Mouse (Mus musculus) frontal cortex, postnatal 25 days (tissue): ENCODE measurements around the gene Lrrc74b.
"Not testable (repeated sequence)": the region's sequence is repeated elsewhere in the genome, so short reads cannot be mapped to it uniquely, and the experiment has no call there.

Experiments used
- DNase-seq, 2 experiments: peaks; one replicate each; pipeline ENCODE4 v3.0.0; 2022; ENCODE audit warnings: low spot score in 2 of 2

Lrrc74b gene

GRCm38 (mm10) chr16:17561128-17561750 lies at the start of gene Lrrc74b:
Gene Lrrc74b, minus strand, starts transcription at chr16:17561247.
- no peak for DNase-seq

- no peak for DNase-seq
These were observed 44.6 kb upstream of the Lrrc74b start for GRCm38 (mm10) chr16:17605684-17606083.

- DNase-seq: no peak
These were observed 43.9 kb upstream of the Lrrc74b start for GRCm38 (mm10) chr16:17604941-17605340.

- DNase-seq: no peak
These were observed 40.0 kb upstream of the Lrrc74b start for GRCm38 (mm10) chr16:17600944-17601562.

- DNase-seq: no peak
These were observed 29.7 kb upstream of the Lrrc74b start for GRCm38 (mm10) chr16:17590731-17591130.

GRCm38 (mm10) chr16:17584555-17584954 lies 23.5 kb upstream of the Lrrc74b start:
- DNase-seq: no peak

- DNase-seq: no peak
These were observed 22.0 kb upstream of the Lrrc74b start, which contains the start of gene Slc7a4 for GRCm38 (mm10) chr16:17583064-17583463. Gene Slc7a4, minus strand, starts transcription at chr16:17583214.

- no peak for DNase-seq
These were observed 15.8 kb upstream of the Lrrc74b start for GRCm38 (mm10) chr16:17576825-17577215.

GRCm38 (mm10) chr16:17575870-17576824 lies 15.1 kb upstream of the Lrrc74b start:
- peak; percentile 59 to 64 for DNase-seq

- no peak for DNase-seq
These were observed 5.1 kb upstream of the Lrrc74b start for GRCm38 (mm10) chr16:17566186-17566585.

GRCm38 (mm10) chr16:17564771-17565170 lies 3.7 kb upstream of the Lrrc74b start:
- no peak for DNase-seq

- DNase-seq: no peak
These were observed 3.2 kb upstream of the Lrrc74b start for GRCm38 (mm10) chr16:17564221-17564620.

GRCm38 (mm10) chr16:17563580-17563979 lies 2.5 kb upstream of the Lrrc74b start:
- no peak for DNase-seq

- DNase-seq: no peak
These were observed 733 bp upstream of the Lrrc74b start, which contains the start of gene P2rx6 for GRCm38 (mm10) chr16:17561751-17562208. Gene P2rx6, plus strand, starts transcription at chr16:17561885.

GRCm38 (mm10) chr16:17559396-17560027 lies 1.5 kb downstream of the Lrrc74b start:
- DNase-seq: no peak

- no peak for DNase-seq
These were observed 2.2 kb downstream of the Lrrc74b start for GRCm38 (mm10) chr16:17558811-17559210.

- peak; percentile 68 to 69 for DNase-seq
These were observed 3.0 kb downstream of the Lrrc74b start for GRCm38 (mm10) chr16:17557947-17558480.

GRCm38 (mm10) chr16:17556907-17557306 lies 4.1 kb downstream of the Lrrc74b start:
- no peak for DNase-seq

- no peak for DNase-seq
These were observed 4.9 kb downstream of the Lrrc74b start for GRCm38 (mm10) chr16:17556180-17556579.

GRCm38 (mm10) chr16:17554702-17555101 lies 6.3 kb downstream of the Lrrc74b start:
- DNase-seq: not testable (repeated sequence)

- DNase-seq: no peak
These were observed 6.9 kb downstream of the Lrrc74b start for GRCm38 (mm10) chr16:17553910-17554685.
